In genomic region chr5:77162566-77162965, GRCm38 (mm10) we compare ENCODE assay signal across 22 mouse cellular contexts. TPM values are rescaled to one million over a fixed set of nuclear protein-coding genes. Genes with fewer than 3 reads are reported as not detected.
"Had no signal": no experiment of that assay in that cellular context is flagged by ENCODE, and none has a peak within 500 bp of the region (broad histone marks: within the 10 kb centered on the region; RNA-seq: fewer than 3 reads in every experiment).

No protein-coding gene starts in this region.

- H3K4me3 ChIP-seq: liver, embryonic 13.5 days; liver, embryonic 15.5 days; lung, embryonic 15.5 days; midbrain, embryonic 10.5 days; midbrain, embryonic 12.5 days; midbrain, embryonic 15.5 days; neural tube, embryonic 12.5 days; stomach, embryonic 15.5 days had no signal

- DNase-seq: liver, embryonic 13.5 days; liver, postnatal 0 days; lung, adult 2 months; lung, postnatal 10 days; lung, postnatal 4 days; right cerebral cortex, postnatal 14 days; spleen, adult 18-20 months; thymus, adult 18-20 months; thymus, postnatal 14 days; thymus, postnatal 36 days had no signal

- H3K27me3 ChIP-seq: liver, embryonic 13.5 days; liver, embryonic 15.5 days; lung, embryonic 15.5 days; midbrain, embryonic 15.5 days; neural tube, embryonic 12.5 days; stomach, embryonic 15.5 days had no signal

- H3K9ac ChIP-seq: liver, embryonic 13.5 days; liver, embryonic 15.5 days; liver, postnatal 0 days; lung, embryonic 15.5 days; midbrain, embryonic 12.5 days; midbrain, embryonic 15.5 days; neural tube, embryonic 12.5 days; stomach, embryonic 15.5 days had no signal

- H3K27ac ChIP-seq: liver, embryonic 13.5 days; liver, embryonic 15.5 days; lung, embryonic 15.5 days; midbrain, embryonic 10.5 days; midbrain, embryonic 12.5 days; midbrain, embryonic 15.5 days; neural tube, embryonic 12.5 days; stomach, embryonic 15.5 days had no signal

- ATAC-seq: liver, postnatal 0 days; midbrain, embryonic 15.5 days had no signal

- H3K36me3 ChIP-seq: liver, embryonic 13.5 days; liver, embryonic 15.5 days; lung, embryonic 15.5 days; midbrain, embryonic 10.5 days; midbrain, embryonic 12.5 days; midbrain, embryonic 15.5 days; neural tube, embryonic 12.5 days; stomach, embryonic 15.5 days had no signal

- H3K4me2 ChIP-seq: liver, embryonic 13.5 days; liver, embryonic 15.5 days; lung, embryonic 15.5 days; midbrain, embryonic 12.5 days; midbrain, embryonic 15.5 days; neural tube, embryonic 12.5 days; stomach, embryonic 15.5 days had no signal

- H3K4me1 ChIP-seq: liver, embryonic 13.5 days; liver, embryonic 15.5 days; midbrain, embryonic 10.5 days; midbrain, embryonic 15.5 days; neural tube, embryonic 12.5 days had no signal

- H3K9me3 ChIP-seq: liver, embryonic 13.5 days; liver, embryonic 15.5 days; lung, embryonic 15.5 days; midbrain, embryonic 10.5 days; midbrain, embryonic 12.5 days; midbrain, embryonic 15.5 days; neural tube, embryonic 12.5 days; stomach, embryonic 15.5 days had no signal

RNA-seq across cellular contexts. Expression of gene Hopx, which starts 47.6 kb away (rescaled TPM):
- polyA plus RNA-seq: midbrain, embryonic 12.5 days had no signal

RNA-seq across cellular contexts. Expression of gene Spink2, which starts 48.7 kb away (rescaled TPM):
- total RNA-seq: megakaryocyte-erythroid progenitor cell, adult 5-6 weeks; midbrain, postnatal 0 days; monocyte, adult 5-6 weeks; neutrophil, adult 5-6 weeks had no signal
- polyA plus RNA-seq: liver, postnatal 0 days; midbrain, embryonic 12.5 days; small intestine, adult 2 months had no signal
